Mouse (Mus musculus): ENCODE data around the gene Gm17571. TPM values are rescaled to one million over a fixed set of nuclear protein-coding genes. Genes with fewer than 3 reads are reported as not detected.

The Gm17571 gene
- polyA plus RNA-seq, 1 experiment from 2014 or later = not detected

DNA sequence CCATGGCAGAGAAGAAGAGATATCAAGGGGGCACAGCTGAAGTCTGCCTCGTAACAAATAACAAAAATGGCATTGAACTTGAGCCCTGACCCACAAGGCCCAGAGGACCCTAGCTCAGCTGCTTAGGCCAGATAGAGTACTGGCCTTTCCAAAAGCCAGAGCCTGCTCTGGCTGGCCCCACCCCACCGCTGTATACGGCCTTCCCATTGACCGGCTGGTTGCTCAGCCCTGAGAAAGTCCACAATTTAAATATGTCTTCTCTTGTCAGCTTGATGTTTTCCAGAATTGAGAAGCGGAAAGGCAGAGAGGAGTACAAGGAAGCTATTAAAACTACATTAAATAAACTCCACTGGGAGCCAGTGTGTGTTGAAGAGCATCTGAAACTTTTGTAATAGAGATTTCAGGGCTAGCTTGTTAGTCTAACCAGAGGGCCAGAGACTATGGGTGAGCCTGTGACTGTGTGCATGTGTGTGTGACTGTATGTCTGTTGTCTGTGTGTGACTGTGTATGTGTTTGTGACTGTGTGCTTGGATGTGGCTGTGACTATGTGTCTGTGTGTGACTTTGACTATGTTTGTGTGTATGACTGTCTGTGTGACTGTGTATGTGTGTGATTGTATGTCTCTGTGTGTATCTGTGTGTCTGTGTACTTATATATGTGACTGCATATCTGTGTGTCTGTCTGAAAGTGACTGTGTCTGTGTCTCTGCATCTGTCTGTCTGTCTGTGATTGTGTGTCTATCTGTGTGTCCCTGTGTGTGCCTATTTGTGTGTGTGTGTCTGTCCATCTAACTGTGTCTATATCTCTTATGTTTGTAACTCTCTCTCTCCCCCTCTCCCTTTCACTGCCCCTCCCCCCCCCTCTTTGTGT lies 36.9 kb upstream of the Gm17571 start:
- H3K27ac ChIP-seq (ENCODE audit: low read depth, low read length) = no peak overlapping the region

DNA sequence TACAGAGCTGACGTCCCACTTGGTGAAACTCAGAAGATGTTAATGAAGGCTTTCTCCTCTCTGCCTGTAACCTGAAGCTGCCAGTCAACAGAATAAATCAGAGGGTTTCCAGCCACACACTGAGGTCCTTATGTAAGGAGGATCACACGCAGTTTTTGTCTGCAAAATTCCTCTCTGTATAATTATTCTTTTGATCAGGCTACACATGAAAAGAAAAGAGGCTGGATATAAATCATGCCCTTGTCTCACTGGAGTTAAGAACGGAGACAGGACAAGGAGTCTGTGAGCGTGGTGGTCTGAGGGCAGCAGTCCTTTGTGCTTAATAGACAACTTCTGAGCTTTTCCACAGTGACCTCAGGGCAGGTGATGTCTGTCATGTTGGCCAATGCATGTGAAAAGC lies 32.7 kb upstream of the Gm17571 start:
- Histone ChIP-seq H3K27me3 (replicated peaks; ENCODE audit: control insufficient read depth, insufficient read depth, low read length) (no peaks in the 10 kb centered on the region), H3K36me3 (ENCODE audit: control insufficient read depth, insufficient read depth, low read length) (no peaks in the 10 kb centered on the region), H3K4me2 (ENCODE audit: low read length) (no peak overlapping the region), H3K4me3 (ENCODE audit: low read length) (no peak overlapping the region), H3K9me3 (ENCODE audit: control insufficient read depth, low read length) (no peaks in the 10 kb centered on the region), H3K27ac (ENCODE audit: low read depth, low read length) (no peak overlapping the region), H3K9ac (ENCODE audit: low read depth, low read length) (no peak overlapping the region), H3K4me1 (ENCODE audit: control insufficient read depth, insufficient read depth, low read depth, low read length) (peaks cover 9% of the 10 kb centered on the region)
- no peak for ATAC-seq
- WGBS = 12% methylated on average over 4 of the region's 4 CpGs

More for the DNA sequence above, 36.9 kb upstream of the Gm17571 start:
- 48% methylated on average over 5 of the region's 5 CpGs for WGBS
- Histone ChIP-seq H3K4me1 (ENCODE audit: control insufficient read depth, insufficient read depth, low read depth, low read length) (peaks cover 14% of the 10 kb centered on the region), H3K36me3 (ENCODE audit: control insufficient read depth, insufficient read depth, low read length) (no peaks in the 10 kb centered on the region), H3K27me3 (replicated peaks; ENCODE audit: control insufficient read depth, insufficient read depth, low read length) (no peaks in the 10 kb centered on the region), H3K9me3 (ENCODE audit: control insufficient read depth, low read length) (no peaks in the 10 kb centered on the region), H3K4me2 (ENCODE audit: low read length) (no peak overlapping the region), H3K9ac (ENCODE audit: low read depth, low read length) (no peak overlapping the region), H3K4me3 (ENCODE audit: low read length) (no peak overlapping the region)
- peak; percentile 57 for ATAC-seq

DNA sequence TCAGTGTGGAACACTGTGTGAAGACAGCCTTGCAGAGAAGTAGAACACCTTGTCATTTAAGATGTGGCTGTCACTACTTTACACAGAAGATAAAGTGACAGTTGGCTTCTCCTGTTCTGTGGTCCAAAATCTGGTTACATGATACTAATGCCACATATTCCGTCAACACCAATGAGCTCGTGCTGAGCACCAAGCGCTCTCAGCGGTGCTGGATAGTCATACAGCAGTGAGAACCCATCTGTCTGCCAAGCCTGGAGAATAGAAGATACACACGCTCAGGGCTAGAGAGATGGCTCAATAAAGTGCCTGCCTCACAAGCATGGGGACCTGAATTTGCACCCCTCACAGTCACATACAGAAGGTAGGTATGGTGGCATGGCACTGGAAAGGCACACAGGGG lies 28.4 kb upstream of the Gm17571 start:
- no peaks in the 10 kb centered on the region for H3K9me3 ChIP-seq (ENCODE audit: control insufficient read depth, low read length)
- no peak for ATAC-seq
- WGBS = 89% methylated on average over 5 of the region's 5 CpGs

DNA sequence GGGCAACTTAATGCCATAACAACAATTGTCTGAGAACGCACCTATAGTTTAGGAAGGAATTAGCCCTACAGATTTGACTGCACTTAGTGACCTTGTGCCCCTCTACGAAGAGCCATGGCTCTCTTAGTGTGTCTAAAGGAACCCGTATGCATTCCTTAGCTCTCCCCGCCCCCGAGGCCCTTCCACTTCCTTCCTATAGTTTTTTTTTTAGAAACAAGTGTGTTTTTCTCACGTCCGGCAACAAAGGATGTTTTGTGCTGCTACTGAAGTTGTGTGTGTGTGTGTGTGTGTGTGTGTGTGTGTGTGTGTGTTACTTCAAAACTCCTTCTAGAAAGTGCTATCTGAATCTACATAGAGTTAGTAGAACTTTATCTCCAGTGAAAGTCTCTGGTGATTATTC lies 23.5 kb upstream of the Gm17571 start:
- no peak for ATAC-seq
- Histone ChIP-seq H3K36me3 (ENCODE audit: control insufficient read depth, insufficient read depth, low read length) (no peaks in the 10 kb centered on the region), H3K27ac (ENCODE audit: low read depth, low read length) (no peak overlapping the region), H3K9me3 (ENCODE audit: control insufficient read depth, low read length) (no peaks in the 10 kb centered on the region), H3K4me3 (ENCODE audit: low read length) (no peak overlapping the region), H3K4me2 (ENCODE audit: low read length) (no peak overlapping the region), H3K9ac (ENCODE audit: low read depth, low read length) (no peak overlapping the region), H3K27me3 (replicated peaks; ENCODE audit: control insufficient read depth, insufficient read depth, low read length) (no peaks in the 10 kb centered on the region), H3K4me1 (ENCODE audit: control insufficient read depth, insufficient read depth, low read depth, low read length) (peaks cover 8% of the 10 kb centered on the region)
- WGBS = 52% methylated on average over 7 of the region's 7 CpGs

More for the DNA sequence above, 28.4 kb upstream of the Gm17571 start:
- Histone ChIP-seq H3K4me1 (ENCODE audit: control insufficient read depth, insufficient read depth, low read depth, low read length) (no peaks in the 10 kb centered on the region), H3K36me3 (ENCODE audit: control insufficient read depth, insufficient read depth, low read length) (no peaks in the 10 kb centered on the region), H3K4me2 (ENCODE audit: low read length) (no peak overlapping the region), H3K9ac (ENCODE audit: low read depth, low read length) (no peak overlapping the region), H3K27me3 (replicated peaks; ENCODE audit: control insufficient read depth, insufficient read depth, low read length) (no peaks in the 10 kb centered on the region), H3K27ac (ENCODE audit: low read depth, low read length) (no peak overlapping the region), H3K4me3 (ENCODE audit: low read length) (no peak overlapping the region)

DNA sequence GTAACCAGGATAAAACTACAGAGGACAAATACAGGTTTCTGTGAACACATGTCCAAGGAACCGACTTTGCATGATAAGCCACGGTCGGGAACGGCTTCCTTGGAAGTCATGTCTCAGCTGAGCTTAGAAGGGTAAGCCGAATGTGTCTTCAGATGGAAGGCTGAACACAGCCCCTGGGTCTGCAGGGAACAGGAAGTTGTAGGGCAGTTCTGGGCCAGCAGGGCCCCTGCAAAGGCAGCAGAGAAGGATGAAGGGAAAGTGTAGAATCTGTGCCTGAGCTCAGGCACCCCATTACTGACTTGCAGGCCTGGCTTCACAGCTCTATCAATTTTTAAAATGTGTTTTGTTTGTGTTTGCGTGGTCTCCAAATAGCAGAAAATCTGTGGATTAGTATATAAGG lies 22.2 kb upstream of the Gm17571 start:
- H3K9me3 ChIP-seq (ENCODE audit: control insufficient read depth, low read length) = no peaks in the 10 kb centered on the region
- no peak for ATAC-seq

DNA sequence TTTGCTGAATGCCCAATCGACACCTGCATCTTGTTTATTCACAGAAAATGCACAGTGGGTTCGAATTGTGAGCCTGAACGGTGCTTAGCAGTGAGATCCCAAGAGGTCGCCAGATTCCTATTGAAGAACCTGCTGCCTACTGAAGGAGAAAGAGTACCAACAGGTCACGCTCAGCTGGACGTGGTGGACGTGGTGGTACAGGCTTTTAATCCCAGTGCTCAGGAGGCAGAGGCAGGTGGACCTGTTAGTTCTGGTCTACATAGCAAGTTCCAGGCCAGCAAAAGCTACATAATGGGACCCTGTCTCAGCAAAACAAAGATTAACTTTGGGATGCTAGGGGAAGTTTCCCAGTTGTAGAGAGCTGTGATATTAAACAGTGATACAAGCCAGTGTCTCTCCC lies 21.2 kb upstream of the Gm17571 start:
- Histone ChIP-seq H3K9me3 (ENCODE audit: control insufficient read depth, low read length) (no peaks in the 10 kb centered on the region), H3K4me3 (ENCODE audit: low read length) (no peak overlapping the region), H3K9ac (ENCODE audit: low read depth, low read length) (no peak overlapping the region), H3K36me3 (ENCODE audit: control insufficient read depth, insufficient read depth, low read length) (no peaks in the 10 kb centered on the region), H3K27me3 (replicated peaks; ENCODE audit: control insufficient read depth, insufficient read depth, low read length) (no peaks in the 10 kb centered on the region), H3K4me1 (ENCODE audit: control insufficient read depth, insufficient read depth, low read depth, low read length) (peaks cover 8% of the 10 kb centered on the region), H3K4me2 (ENCODE audit: low read length) (no peak overlapping the region), H3K27ac (ENCODE audit: low read depth, low read length) (no peak overlapping the region)
- 63% methylated on average over 7 of the region's 7 CpGs for WGBS
- no peak for ATAC-seq

More for the DNA sequence above, 22.2 kb upstream of the Gm17571 start:
- H3K27ac ChIP-seq (ENCODE audit: low read depth, low read length) = peak overlapping the region; percentile 25; the same call in 1 of the 2 replicates
- no peak overlapping the region for H3K4me3 ChIP-seq (ENCODE audit: low read length)
- no peaks in the 10 kb centered on the region for H3K27me3 ChIP-seq (replicated peaks; ENCODE audit: control insufficient read depth, insufficient read depth, low read length)
- peaks cover 8% of the 10 kb centered on the region for H3K4me1 ChIP-seq (ENCODE audit: control insufficient read depth, insufficient read depth, low read depth, low read length)
- no peaks in the 10 kb centered on the region for H3K36me3 ChIP-seq (ENCODE audit: control insufficient read depth, insufficient read depth, low read length)
- WGBS = 78% methylated on average over 6 of the region's 6 CpGs
- no peak overlapping the region for H3K9ac ChIP-seq (ENCODE audit: low read depth, low read length)
- H3K4me2 ChIP-seq (ENCODE audit: low read length) = no peak overlapping the region

DNA sequence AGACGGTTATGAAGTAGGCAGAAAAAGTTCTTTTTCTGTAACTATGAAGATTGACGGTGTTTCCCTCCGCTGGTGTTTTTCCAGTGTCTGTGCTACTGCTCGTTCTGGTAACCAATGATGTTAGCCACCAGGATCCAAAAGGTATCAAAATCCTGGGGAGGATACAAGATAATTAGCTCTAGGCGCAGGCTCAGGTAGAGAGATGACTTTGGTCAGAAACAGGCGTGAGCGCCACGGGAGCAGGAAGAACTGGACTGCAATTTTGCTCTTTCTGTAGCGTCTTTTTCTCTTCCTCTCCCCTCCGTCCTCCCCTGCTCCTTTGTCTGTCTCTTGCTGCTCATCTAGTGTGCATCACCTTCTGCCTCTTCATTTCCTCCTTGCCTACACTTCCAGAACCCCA lies 20.3 kb upstream of the Gm17571 start:
- WGBS = 82% methylated on average over 10 of the region's 10 CpGs
- Histone ChIP-seq H3K36me3 (ENCODE audit: control insufficient read depth, insufficient read depth, low read length) (no peaks in the 10 kb centered on the region), H3K27me3 (replicated peaks; ENCODE audit: control insufficient read depth, insufficient read depth, low read length) (no peaks in the 10 kb centered on the region), H3K4me1 (ENCODE audit: control insufficient read depth, insufficient read depth, low read depth, low read length) (peaks cover 8% of the 10 kb centered on the region), H3K27ac (ENCODE audit: low read depth, low read length) (no peak overlapping the region), H3K4me3 (ENCODE audit: low read length) (no peak overlapping the region), H3K9ac (ENCODE audit: low read depth, low read length) (no peak overlapping the region), H3K9me3 (ENCODE audit: control insufficient read depth, low read length) (no peaks in the 10 kb centered on the region), H3K4me2 (ENCODE audit: low read length) (no peak overlapping the region)
- no peak for ATAC-seq

DNA sequence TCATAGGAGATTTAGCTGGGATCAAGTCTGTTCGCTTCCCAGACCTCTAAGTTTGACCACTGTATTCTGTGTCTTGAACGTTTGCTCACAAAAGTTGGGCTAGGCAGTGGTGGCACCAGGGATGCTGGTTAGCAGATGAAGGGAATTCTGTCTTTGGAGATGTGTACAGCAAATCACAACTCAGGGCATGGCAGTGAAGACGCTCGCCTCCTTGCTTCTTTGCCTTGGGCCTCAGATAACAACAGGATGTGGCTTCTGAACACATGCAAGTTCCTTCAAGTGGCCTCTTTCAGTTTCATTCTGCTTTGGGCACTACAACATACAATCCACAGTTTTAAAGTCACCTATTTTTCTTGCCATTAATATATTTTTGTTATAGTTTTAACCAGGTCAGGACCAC lies 19.8 kb upstream of the Gm17571 start:
- Histone ChIP-seq H3K4me1 (ENCODE audit: control insufficient read depth, insufficient read depth, low read depth, low read length) (peaks cover 8% of the 10 kb centered on the region), H3K9me3 (ENCODE audit: control insufficient read depth, low read length) (no peaks in the 10 kb centered on the region), H3K9ac (ENCODE audit: low read depth, low read length) (no peak overlapping the region), H3K4me3 (ENCODE audit: low read length) (no peak overlapping the region), H3K27ac (ENCODE audit: low read depth, low read length) (no peak overlapping the region), H3K4me2 (ENCODE audit: low read length) (no peak overlapping the region), H3K27me3 (replicated peaks; ENCODE audit: control insufficient read depth, insufficient read depth, low read length) (no peaks in the 10 kb centered on the region), H3K36me3 (ENCODE audit: control insufficient read depth, insufficient read depth, low read length) (no peaks in the 10 kb centered on the region)
- WGBS = 95% methylated on average over 4 of the region's 4 CpGs
- no peak for ATAC-seq

DNA sequence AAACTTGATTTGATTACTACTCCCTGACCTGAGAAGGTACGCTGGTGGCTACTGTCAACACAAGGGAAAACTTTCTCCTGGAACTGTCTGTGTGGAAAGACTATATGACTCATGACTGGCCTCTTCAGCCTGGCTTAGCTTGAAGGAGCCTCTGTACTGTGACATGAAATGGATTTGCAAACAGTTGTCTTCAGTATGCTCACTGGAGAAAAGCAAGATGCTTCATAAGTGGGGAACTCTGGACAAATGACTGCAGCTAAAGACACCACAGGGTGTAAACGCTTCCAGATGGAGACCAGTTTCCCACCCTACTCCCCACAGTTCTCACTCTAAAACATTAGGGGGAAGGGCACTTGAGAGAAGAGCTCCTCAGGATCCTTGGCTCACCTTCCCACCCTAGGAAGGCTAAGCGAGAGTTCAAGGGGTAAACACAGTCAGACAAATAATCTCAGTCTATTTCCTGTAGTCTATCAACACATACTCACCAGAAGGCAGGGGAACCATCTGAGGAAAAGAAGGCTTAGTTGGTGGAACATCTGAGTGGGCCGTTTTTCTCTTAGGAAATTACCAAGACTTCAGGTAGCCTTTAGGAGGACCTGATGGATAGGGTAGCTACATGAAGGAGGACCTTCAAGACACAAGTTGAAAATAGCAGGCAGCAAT lies 18.9 kb upstream of the Gm17571 start:
- Histone ChIP-seq H3K27ac (ENCODE audit: low read depth, low read length) (no peak overlapping the region), H3K27me3 (replicated peaks; ENCODE audit: control insufficient read depth, insufficient read depth, low read length) (no peaks in the 10 kb centered on the region), H3K9ac (ENCODE audit: low read depth, low read length) (no peak overlapping the region), H3K4me3 (ENCODE audit: low read length) (no peak overlapping the region), H3K9me3 (ENCODE audit: control insufficient read depth, low read length) (no peaks in the 10 kb centered on the region), H3K36me3 (ENCODE audit: control insufficient read depth, insufficient read depth, low read length) (no peaks in the 10 kb centered on the region), H3K4me2 (ENCODE audit: low read length) (no peak overlapping the region), H3K4me1 (ENCODE audit: control insufficient read depth, insufficient read depth, low read depth, low read length) (peaks cover 8% of the 10 kb centered on the region)
- 85% methylated on average over 4 of the region's 4 CpGs for WGBS
- no peak for ATAC-seq

All from hindbrain, embryonic 16.5 days (tissue).